ENCODE assay signal across 22 mouse cellular contexts in genomic region chr9:21193786-21194185, GRCm38 (mm10). TPM values are rescaled to one million over a fixed set of nuclear protein-coding genes. Genes with fewer than 3 reads are reported as not detected.
DNase-seq lines count a peak whose midpoint lies in the region; TF ChIP-seq lines count a peak whose summit lies in the region.
"Had no signal": no experiment of that assay in that cellular context is flagged by ENCODE, and none has a peak within 500 bp of the region (broad histone marks: within the 10 kb centered on the region; RNA-seq: fewer than 3 reads in every experiment).

No protein-coding gene starts in this region.

- no peak overlapping the region for H3K4me3 ChIP-seq in myocyte
- H3K4me3 ChIP-seq in hindbrain, embryonic 10.5 days: no peak overlapping the region
- H3K4me3 ChIP-seq: embryonic facial prominence, embryonic 10.5 days; embryonic facial prominence, embryonic 12.5 days; forebrain, embryonic 13.5 days; forebrain, embryonic 15.5 days had no signal

- no peaks in the 10 kb centered on the region for H3K9me3 ChIP-seq in hindbrain, embryonic 10.5 days
- H3K9me3 ChIP-seq: embryonic facial prominence, embryonic 10.5 days; embryonic facial prominence, embryonic 12.5 days; forebrain, embryonic 13.5 days; forebrain, embryonic 15.5 days; G1E had no signal

- H3K27ac ChIP-seq in hindbrain, embryonic 10.5 days: no peak overlapping the region
- H3K27ac ChIP-seq: embryonic facial prominence, embryonic 10.5 days; embryonic facial prominence, embryonic 12.5 days; forebrain, embryonic 13.5 days; forebrain, embryonic 15.5 days had no signal

- H3ac ChIP-seq in myocyte (ENCODE audit: control insufficient read depth, insufficient read length): no peak overlapping the region

- no peaks in the 10 kb centered on the region for H3K27me3 ChIP-seq in myocyte (ENCODE audit: control insufficient read depth, insufficient read depth, insufficient read length)
- H3K27me3 ChIP-seq in hindbrain, embryonic 10.5 days (ENCODE audit: insufficient read depth, poor library complexity, severe bottlenecking): peaks cover 7% of the 10 kb centered on the region; the same call in 1 of the 2 replicates
- H3K27me3 ChIP-seq: CH12.LX; embryonic facial prominence, embryonic 12.5 days; forebrain, embryonic 13.5 days; forebrain, embryonic 15.5 days had no signal

- DNase-seq in 416B (ENCODE audit: low read depth) (peak; percentile 83), NIH3T3 (ENCODE audit: low read depth) (peak; percentile 53)
- no peak for DNase-seq in hindbrain, embryonic 10.5 days (ENCODE audit: low spot score)
- no peak for DNase-seq in heart, postnatal 4 days
- DNase-seq in adrenal gland, postnatal 4 days (ENCODE audit: low spot score in 2 of 2): no peak
- DNase-seq: adrenal gland, adult 8-10 months; adrenal gland, postnatal 14 days; adrenal gland, postnatal 36 days; cerebellum, adult 11 months; cerebellum, adult 18-20 months; cerebellum, adult 8-10 months; cerebellum, adult 9-11 months; cerebellum, postnatal 14 days; cerebellum, postnatal 36 days; forebrain, postnatal 0 days had no signal

- no peak overlapping the region for H3K4me2 ChIP-seq in myocyte (ENCODE audit: low read depth)
- H3K4me2 ChIP-seq: embryonic facial prominence, embryonic 12.5 days; forebrain, embryonic 13.5 days; forebrain, embryonic 15.5 days had no signal

- peaks cover 38% of the 10 kb centered on the region for H3K4me1 ChIP-seq in hindbrain, embryonic 10.5 days (replicated peaks)

- 90% methylated on average over 3 of the region's 3 CpGs for WGBS in hindbrain, embryonic 10.5 days

- no peaks in the 10 kb centered on the region for H3K79me2 ChIP-seq in myocyte (ENCODE audit: control insufficient read depth, insufficient read depth)

- no peaks in the 10 kb centered on the region for H3K36me3 ChIP-seq in myocyte (ENCODE audit: control insufficient read depth, insufficient read depth)
- no peaks in the 10 kb centered on the region for H3K36me3 ChIP-seq in hindbrain, embryonic 10.5 days
- H3K36me3 ChIP-seq: embryonic facial prominence, embryonic 10.5 days; embryonic facial prominence, embryonic 12.5 days; forebrain, embryonic 15.5 days; G1E had no signal

- no peak for TF ChIP-seq POLR2A in myocyte (IDR thresholded peaks at IDR 0.05; ENCODE audit: insufficient read length, low read depth)

TF ChIP-seq in myocyte, 11 proteins besides CTCF, POLR2A, EP300 and RAD21:
- TF ChIP-seq POLR2AphosphoS2 (IDR thresholded peaks at IDR 0.05; ENCODE audit: insufficient read length, low read depth): no peak
- 0 out of 2 replicates have a peak, but pooled peaks have one; percentile 16 for TF ChIP-seq CEBPB (IDR thresholded peaks at IDR 0.05; ENCODE audit: insufficient read depth, poor library complexity, severe bottlenecking)

RNA-seq across cellular contexts. Expression of gene Pde4a, which starts 28.3 kb away (rescaled TPM):
- polyA plus RNA-seq in myocyte (2012; fragmentation: generic; extraction: Trizol): 3.6 TPM
- polyA plus RNA-seq in hindbrain, embryonic 10.5 days (2016; fragmentation: Nextera tagmentation; extraction: Ambion mirVana): 3.7 and 6.5 TPM in 2 replicates
- total RNA-seq in heart, postnatal 4 days (2021): 10 to 100 TPM; 18.7 to 21.1 TPM
- 10 to 100 TPM in 1 of 2 experiments, 1 to 10 TPM in 1; 9.7 to 10.6 TPM for total RNA-seq in adrenal gland, postnatal 4 days (2021)

RNA-seq across cellular contexts. Expression of gene Cdc37, which starts 44.0 kb away (rescaled TPM):
- 288 TPM for polyA plus RNA-seq in myocyte (2012; fragmentation: generic; extraction: Trizol)
- polyA plus RNA-seq in hindbrain, embryonic 10.5 days (2016; fragmentation: Nextera tagmentation; extraction: Ambion mirVana): 333 and 374 TPM in 2 replicates
- total RNA-seq in heart, postnatal 4 days (2021): 100 to 1,000 TPM; 145 to 158 TPM
- total RNA-seq in adrenal gland, postnatal 4 days (2021): 100 to 1,000 TPM; 174 to 190 TPM

RNA-seq across cellular contexts. Expression of gene Keap1, which starts 45.4 kb away (rescaled TPM):
- polyA plus RNA-seq in myocyte (2012; fragmentation: generic; extraction: Trizol): 34.1 TPM
- polyA plus RNA-seq in hindbrain, embryonic 10.5 days (2016; fragmentation: Nextera tagmentation; extraction: Ambion mirVana): 46.5 and 50.0 TPM in 2 replicates
- 10 to 100 TPM; 33.7 to 37.7 TPM for total RNA-seq in heart, postnatal 4 days (2021)
- 10 to 100 TPM; 46.6 to 50.8 TPM for total RNA-seq in adrenal gland, postnatal 4 days (2021)

RNA-seq across cellular contexts. Expression of gene S1pr5, which starts 54.5 kb away (rescaled TPM):
- polyA plus RNA-seq in myocyte (2012; fragmentation: generic; extraction: Trizol): 0.22 TPM
- 0.20 and 0.35 TPM in 2 replicates for polyA plus RNA-seq in hindbrain, embryonic 10.5 days (2016; fragmentation: Nextera tagmentation; extraction: Ambion mirVana)
- total RNA-seq in heart, postnatal 4 days (2021): under 1 TPM; 0.17 to 0.29 TPM
- under 1 TPM; 0.20 to 0.28 TPM for total RNA-seq in adrenal gland, postnatal 4 days (2021)
- total RNA-seq: CH12.LX had no signal
- polyA plus RNA-seq: G1E had no signal

Comparison
In these comparisons a context has a peak if more than half of its experiments do, and no peak if none do; other contexts are left out.
1. DNase-seq: peak in 416B (single experiment) and NIH3T3 (single experiment); none in hindbrain, embryonic 10.5 days (single experiment), heart, postnatal 4 days (single experiment) and adrenal gland, postnatal 4 days (0 of 2).